Mouse (Mus musculus): ENCODE measurements at regions not wholly inside any gene's neighbourhood (a gene's known extent, or its start where the extent isn't known, plus 50 kb on each side); places are given as distances from the start of the nearest gene placed in this dataset.

DNA sequence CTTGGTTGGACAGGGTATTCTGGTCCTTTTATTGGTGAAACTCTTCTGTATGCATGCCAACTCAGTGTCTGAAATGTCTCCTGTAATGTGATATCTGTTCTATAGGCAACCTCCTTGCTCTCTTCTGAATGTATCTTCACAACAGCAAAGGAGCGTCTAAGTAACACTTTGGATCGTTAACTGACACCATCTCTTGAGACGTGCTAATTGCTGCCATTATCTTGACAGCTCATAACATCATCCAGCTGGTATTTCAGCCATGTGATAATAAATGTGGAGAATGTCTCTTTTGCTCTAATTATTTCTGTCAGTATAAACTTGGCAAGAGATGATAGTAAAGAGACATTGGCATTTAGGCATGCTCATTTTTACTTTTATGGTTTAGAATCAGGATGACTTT lies 68.8 kb upstream of the Col8a1 start:
- H3K4me1 ChIP-seq (ENCODE audit: control insufficient read depth, insufficient read depth, insufficient read length, low read length) = no peaks in the 10 kb centered on the region
- H3K27ac ChIP-seq (replicated peaks; ENCODE audit: low read depth, low read length) = no peak overlapping the region
- H3K4me3 ChIP-seq (ENCODE audit: insufficient read depth, low read depth, low read length) = no peak overlapping the region

- H3K27ac ChIP-seq (replicated peaks; ENCODE audit: low read depth, low read length) = no peak overlapping the region
- H3K4me1 ChIP-seq (ENCODE audit: control insufficient read depth, insufficient read depth, insufficient read length, low read length) = no peaks in the 10 kb centered on the region
- H3K4me3 ChIP-seq (ENCODE audit: insufficient read depth, low read depth, low read length) = no peak overlapping the region
Observed at GRCm38 (mm10) chr16:57845416-57845815, 90.9 kb upstream of the Col8a1 start.

DNA sequence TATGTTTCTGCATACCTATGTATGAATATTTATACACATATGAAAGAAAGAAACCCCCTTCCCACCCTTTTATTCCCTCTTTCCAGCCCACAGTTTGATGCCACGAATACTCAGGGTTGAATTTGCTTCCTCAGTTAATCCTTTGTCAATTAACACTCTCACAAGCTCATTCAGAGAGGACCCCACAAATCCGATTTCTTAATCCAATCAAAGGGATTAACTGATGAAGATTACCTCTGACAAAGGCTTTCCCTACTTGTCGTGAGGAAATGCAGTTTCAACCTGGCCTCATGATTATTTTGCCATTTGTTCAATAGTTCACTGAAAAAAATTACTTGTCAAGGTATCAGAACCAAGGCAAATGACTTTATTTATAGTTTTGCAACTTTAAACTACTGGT lies 91.8 kb upstream of the Col8a1 start:
- no peak overlapping the region for H3K4me3 ChIP-seq (ENCODE audit: insufficient read depth, low read depth, low read length)

GRCm38 (mm10) chr16:57851854-57852253 lies 97.3 kb upstream of the Col8a1 start:
- 0 out of 2 replicates have a peak, but pooled peaks cover 2% of the 10 kb centered on the region for H3K4me1 ChIP-seq (ENCODE audit: control insufficient read depth, insufficient read depth, insufficient read length, low read length)
- no peak overlapping the region for H3K4me3 ChIP-seq (ENCODE audit: insufficient read depth, low read depth, low read length)
- no peak overlapping the region for H3K27ac ChIP-seq (replicated peaks; ENCODE audit: low read depth, low read length)

More for the DNA sequence above, 91.8 kb upstream of the Col8a1 start:
- Histone ChIP-seq H3K27ac (replicated peaks; ENCODE audit: low read depth, low read length) (no peak overlapping the region), H3K4me1 (ENCODE audit: control insufficient read depth, insufficient read depth, insufficient read length, low read length) (no peaks in the 10 kb centered on the region)

- Histone ChIP-seq H3K4me3 (ENCODE audit: insufficient read depth, low read depth, low read length) (no peak overlapping the region), H3K4me1 (ENCODE audit: control insufficient read depth, insufficient read depth, insufficient read length, low read length) (peaks cover 2% of the 10 kb centered on the region; the same call in 1 of the 2 replicates), H3K27ac (replicated peaks; ENCODE audit: low read depth, low read length) (no peak overlapping the region)
Observed at GRCm38 (mm10) chr16:57852838-57853460, 98.4 kb upstream of the Col8a1 start.

- H3K4me3 ChIP-seq (ENCODE audit: insufficient read depth, low read depth, low read length) = no peak overlapping the region
- H3K27ac ChIP-seq (replicated peaks; ENCODE audit: low read depth, low read length) = no peak overlapping the region
- H3K4me1 ChIP-seq (ENCODE audit: control insufficient read depth, insufficient read depth, insufficient read length, low read length) = peaks cover 4% of the 10 kb centered on the region; the same call in 1 of the 2 replicates
Observed at GRCm38 (mm10) chr16:57853751-57854150, 99.2 kb upstream of the Col8a1 start.

GRCm38 (mm10) chr16:57857071-57857470 lies 102.5 kb upstream of the Col8a1 start:
- H3K4me1 ChIP-seq (ENCODE audit: control insufficient read depth, insufficient read depth, insufficient read length, low read length) = peaks cover 7% of the 10 kb centered on the region
- H3K4me3 ChIP-seq (ENCODE audit: insufficient read depth, low read depth, low read length) = no peak overlapping the region
- no peak overlapping the region for H3K27ac ChIP-seq (replicated peaks; ENCODE audit: low read depth, low read length)

DNA sequence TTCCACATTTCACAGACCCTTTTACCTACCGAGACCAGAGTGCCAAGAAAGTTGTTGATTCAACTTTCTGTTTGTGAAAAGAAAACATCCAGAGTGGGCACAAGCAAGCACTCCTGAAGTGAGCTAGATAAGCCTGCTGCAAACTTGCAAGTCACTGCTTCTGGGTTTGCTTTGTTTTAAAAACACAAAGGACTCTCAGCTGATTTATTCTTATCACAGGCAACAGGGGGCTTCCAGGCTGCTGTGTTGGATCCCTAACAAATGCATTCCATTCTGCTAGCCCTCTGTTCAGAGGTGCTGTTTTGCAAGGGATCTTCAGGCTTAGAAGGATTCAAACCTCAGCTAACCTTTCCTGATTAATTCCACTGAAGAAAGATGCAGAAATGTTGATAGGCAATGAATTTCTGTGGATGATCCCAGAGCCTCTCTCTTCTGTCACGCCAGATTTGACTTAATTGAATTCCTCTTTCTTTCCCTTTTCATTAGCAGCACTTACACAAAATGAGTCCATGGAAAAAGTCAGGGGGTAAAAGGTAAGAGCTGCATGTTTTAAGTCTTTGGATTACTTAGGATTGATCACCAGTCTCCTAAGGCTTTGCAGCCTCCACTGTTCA lies 103.7 kb upstream of the Col8a1 start:
- Histone ChIP-seq H3K4me3 (ENCODE audit: insufficient read depth, low read depth, low read length) (no peak overlapping the region), H3K27ac (replicated peaks; ENCODE audit: low read depth, low read length) (no peak overlapping the region), H3K4me1 (ENCODE audit: control insufficient read depth, insufficient read depth, insufficient read length, low read length) (peaks cover 5% of the 10 kb centered on the region)

- peaks cover 5% of the 10 kb centered on the region for H3K4me1 ChIP-seq (ENCODE audit: control insufficient read depth, insufficient read depth, insufficient read length, low read length)
- no peak overlapping the region for H3K27ac ChIP-seq (replicated peaks; ENCODE audit: low read depth, low read length)
- H3K4me3 ChIP-seq (ENCODE audit: insufficient read depth, low read depth, low read length) = no peak overlapping the region
Observed at GRCm38 (mm10) chr16:57858765-57859201, 104.2 kb upstream of the Col8a1 start.

GRCm38 (mm10) chr16:57863206-57863860 lies 108.8 kb upstream of the Col8a1 start:
- no peak overlapping the region for H3K4me3 ChIP-seq (ENCODE audit: insufficient read depth, low read depth, low read length)
- peaks cover 5% of the 10 kb centered on the region; the same call in 1 of the 2 replicates for H3K4me1 ChIP-seq (ENCODE audit: control insufficient read depth, insufficient read depth, insufficient read length, low read length)
- peak overlapping the region; percentile 16; the same call in 1 of the 2 replicates for H3K27ac ChIP-seq (replicated peaks; ENCODE audit: low read depth, low read length)

DNA sequence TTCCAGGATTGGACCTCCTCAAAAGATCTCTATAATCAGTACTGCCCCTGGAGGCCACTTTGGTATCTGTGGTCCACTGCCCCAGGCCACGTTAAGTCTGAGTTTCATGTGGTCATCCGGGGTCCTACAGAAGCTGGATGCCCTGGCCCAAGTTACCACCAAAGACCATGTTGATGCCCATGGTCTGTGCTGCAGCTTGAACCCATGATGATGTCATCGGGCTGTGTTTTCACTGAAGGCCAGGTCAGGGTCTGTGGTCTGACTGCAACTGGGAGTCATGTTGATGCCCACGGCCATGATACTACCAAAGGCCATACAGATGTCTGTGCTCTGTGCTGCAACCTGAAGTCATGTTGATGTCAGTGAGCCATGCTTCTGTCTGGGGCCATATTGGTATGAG lies 122.3 kb upstream of the Col8a1 start:
- no peaks in the 10 kb centered on the region for H3K4me1 ChIP-seq (ENCODE audit: control insufficient read depth, insufficient read depth, insufficient read length, low read length)
- no peak overlapping the region for H3K27ac ChIP-seq (replicated peaks; ENCODE audit: low read depth, low read length)
- H3K4me3 ChIP-seq (ENCODE audit: insufficient read depth, low read depth, low read length) = no peak overlapping the region

GRCm38 (mm10) chr16:57881575-57882094 lies 127.1 kb upstream of the Col8a1 start:
- Histone ChIP-seq H3K4me1 (ENCODE audit: control insufficient read depth, insufficient read depth, insufficient read length, low read length) (no peaks in the 10 kb centered on the region), H3K4me3 (ENCODE audit: insufficient read depth, low read depth, low read length) (no peak overlapping the region), H3K27ac (replicated peaks; ENCODE audit: low read depth, low read length) (no peak overlapping the region)

GRCm38 (mm10) chr16:57888138-57888537 lies 133.6 kb upstream of the Col8a1 start:
- H3K4me1 ChIP-seq (ENCODE audit: control insufficient read depth, insufficient read depth, insufficient read length, low read length) = peaks cover 3% of the 10 kb centered on the region; the same call in 1 of the 2 replicates
- no peak overlapping the region for H3K4me3 ChIP-seq (ENCODE audit: insufficient read depth, low read depth, low read length)
- no peak overlapping the region for H3K27ac ChIP-seq (replicated peaks; ENCODE audit: low read depth, low read length)

GRCm38 (mm10) chr16:57888553-57888952 lies 134.0 kb upstream of the Col8a1 start:
- H3K4me1 ChIP-seq (ENCODE audit: control insufficient read depth, insufficient read depth, insufficient read length, low read length) = peaks cover 3% of the 10 kb centered on the region; the same call in 1 of the 2 replicates
- H3K27ac ChIP-seq (replicated peaks; ENCODE audit: low read depth, low read length) = no peak overlapping the region
- no peak overlapping the region for H3K4me3 ChIP-seq (ENCODE audit: insufficient read depth, low read depth, low read length)

DNA sequence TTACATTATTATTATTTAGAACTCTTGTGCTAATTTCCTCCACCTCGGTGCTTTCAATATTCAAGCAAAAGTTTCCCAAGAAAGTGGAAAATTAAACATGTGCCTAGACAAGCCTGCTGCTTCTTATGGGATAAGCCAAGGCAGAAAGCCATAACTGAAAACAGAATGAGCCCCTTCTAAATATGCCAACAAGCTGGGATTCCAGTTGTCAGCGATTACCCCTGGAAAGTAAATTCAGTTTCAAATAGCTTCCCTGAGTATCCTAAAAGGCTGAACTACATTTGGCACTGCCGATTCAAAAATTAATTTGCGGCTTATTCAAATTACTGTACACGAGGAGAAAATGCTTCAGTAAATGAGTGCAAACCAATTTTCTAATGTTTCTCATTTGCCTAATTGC lies 135.6 kb upstream of the Col8a1 start:
- peaks cover 3% of the 10 kb centered on the region; the same call in 1 of the 2 replicates for H3K4me1 ChIP-seq (ENCODE audit: control insufficient read depth, insufficient read depth, insufficient read length, low read length)
- no peak overlapping the region for H3K4me3 ChIP-seq (ENCODE audit: insufficient read depth, low read depth, low read length)
- H3K27ac ChIP-seq (replicated peaks; ENCODE audit: low read depth, low read length) = no peak overlapping the region
